Mouse (Mus musculus): ENCODE results near the gene H2-Ab1. TPM values are rescaled to one million over a fixed set of nuclear protein-coding genes. Genes with fewer than 3 reads are reported as not detected.

H2-Ab1 gene
- 100 to 1,000 TPM in 1 of 2 experiments, 10 to 100 TPM in 1; 96.2 to 115 TPM for total RNA-seq (2023)

DNA sequence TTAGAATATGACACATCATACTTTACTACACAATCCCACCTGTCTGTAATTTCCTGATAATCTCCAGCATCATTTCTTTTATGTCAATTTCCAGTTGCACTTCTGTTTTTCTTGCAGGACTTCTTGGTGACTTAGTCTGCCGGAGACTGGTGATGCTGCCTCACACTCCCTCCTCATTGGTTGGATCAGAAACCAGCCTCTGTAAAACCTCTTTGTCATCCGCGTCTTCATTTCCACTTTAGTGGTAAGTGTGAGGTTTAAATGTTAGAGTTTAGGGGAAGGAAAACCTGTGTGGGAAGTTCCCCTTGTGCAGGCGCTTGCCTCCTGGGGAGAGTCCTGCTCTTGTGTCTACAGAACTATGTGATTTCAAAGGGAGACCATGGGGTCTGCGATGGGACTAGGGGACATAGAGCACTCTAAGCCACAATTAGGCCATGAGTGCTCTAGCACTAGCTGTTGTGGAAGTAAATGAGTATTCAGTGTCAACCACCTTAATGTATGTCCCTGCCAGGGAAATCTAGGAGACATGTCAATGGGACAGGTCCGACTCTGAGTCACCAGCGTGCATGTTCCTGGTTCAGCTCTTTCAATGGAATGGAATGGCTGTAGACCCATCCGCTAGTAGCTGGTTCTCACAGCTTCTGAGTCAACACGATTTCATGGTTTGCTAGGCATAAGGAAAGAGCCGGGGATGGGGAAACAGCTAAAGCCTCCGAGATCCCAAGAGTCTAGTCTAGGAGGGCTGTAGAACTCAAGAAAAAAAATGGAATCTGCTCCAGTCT is at the start of gene H2-Ab1:
TSS of gene H2-Ab1 (plus strand) at position 96 of the 782 bp plus-strand sequence.

DNA sequence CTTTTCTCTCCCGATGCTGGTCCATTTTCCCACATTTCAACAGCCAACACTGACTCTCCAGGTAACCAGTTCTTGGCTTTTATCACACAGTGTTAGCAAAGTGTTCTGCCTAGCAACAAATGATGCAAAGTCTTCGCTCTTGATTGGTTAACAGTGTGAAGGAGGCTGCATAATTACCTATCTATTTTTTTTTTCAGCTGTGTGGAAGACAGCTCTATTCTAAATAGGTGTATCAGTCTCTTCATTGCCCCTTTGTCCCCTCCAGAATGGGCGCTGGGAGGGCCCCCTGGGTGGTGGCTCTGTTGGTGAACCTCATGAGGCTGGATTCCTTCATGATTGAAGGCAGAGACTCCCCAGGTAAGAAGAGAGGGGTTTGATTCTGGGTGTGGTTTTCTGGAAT is 18.8 kb upstream of the H2-Ab1 start, which contains the start of gene H2-Ob:
TSS of gene H2-Ob (plus strand) at position 198 of the 400 bp plus-strand sequence.

DNA sequence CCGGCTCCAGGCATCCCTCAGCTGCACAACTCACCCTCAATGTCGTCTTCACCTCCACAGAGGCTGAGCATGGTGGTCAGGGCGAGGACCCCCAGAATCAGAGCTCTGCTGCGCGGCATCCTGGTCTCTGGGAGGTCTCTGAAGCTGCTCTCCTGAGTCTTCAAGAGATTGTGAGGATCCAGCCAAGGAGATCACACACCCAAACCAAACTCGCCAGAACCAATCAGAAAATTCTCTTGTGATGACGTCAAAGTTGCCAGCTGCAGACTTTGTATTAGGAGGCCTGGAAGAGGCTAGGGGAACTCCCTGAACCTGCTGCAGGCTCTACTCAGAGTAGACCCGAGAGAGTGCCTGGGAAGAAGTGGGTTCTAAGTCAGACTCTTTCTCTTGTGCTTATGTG is 30.2 kb downstream of the H2-Ab1 start, which contains the start of gene H2-Aa:
TSS of gene H2-Aa (minus strand) at position 176 of the 400 bp plus-strand sequence.

DNA sequence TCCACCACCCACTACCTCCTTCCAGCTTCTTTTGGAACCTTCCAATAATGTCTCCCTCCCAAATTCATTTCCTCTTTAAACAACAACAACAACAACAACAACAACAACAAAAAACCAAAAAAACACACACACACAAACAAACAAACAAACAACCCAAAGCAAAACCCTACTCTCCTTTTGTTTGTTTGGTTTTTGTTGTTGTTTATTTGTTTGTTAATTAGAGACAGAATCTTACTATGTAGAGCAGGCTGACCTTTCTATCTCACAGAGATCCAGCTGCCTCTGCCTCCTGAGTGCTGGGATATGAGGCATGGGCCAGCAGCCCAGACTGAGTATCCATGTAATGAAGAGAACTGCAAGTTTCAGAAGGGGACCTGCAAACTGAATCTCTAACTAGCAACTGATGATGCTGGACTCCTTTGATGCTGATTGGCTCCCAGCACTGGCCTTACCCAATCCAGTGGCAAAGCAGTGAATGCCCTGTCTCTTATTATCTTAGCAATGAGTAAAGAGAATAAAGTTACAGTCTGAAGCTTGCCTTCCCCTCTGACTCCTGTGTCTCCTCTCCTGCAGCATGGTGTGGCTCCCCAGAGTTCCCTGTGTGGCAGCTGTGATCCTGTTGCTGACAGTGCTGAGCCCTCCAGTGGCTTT is 48.0 kb downstream of the H2-Ab1 start, which contains the start of gene H2-Eb1:
TSS of gene H2-Eb1 (plus strand) at position 488 of the 651 bp plus-strand sequence.

Other genes starting within 250 kb of the H2-Ab1 start
- gene Ring1, start 233.0 kb upstream of the H2-Ab1 start, total RNA-seq (2023), result 10 to 100 TPM in 1 of 2 experiments, 1 to 10 TPM in 1; 8.4 to 13.9 TPM
- gene H2-Ke6, start 229.6 kb upstream of the H2-Ab1 start, total RNA-seq (2023), result 10 to 100 TPM; 59.9 to 61.3 TPM
- gene Slc39a7, start 226.0 kb upstream of the H2-Ab1 start, total RNA-seq (2023), result 10 to 100 TPM; 60.8 to 68.3 TPM
- gene Rxrb, start 225.9 kb upstream of the H2-Ab1 start, total RNA-seq (2023), result 10 to 100 TPM; 45.9 to 68.6 TPM
- 10 to 100 TPM; 16.6 to 17.7 TPM for gene Col11a2, start 218.3 kb upstream of the H2-Ab1 start, total RNA-seq (2023)
- 1 to 10 TPM; 1.1 to 1.9 TPM for gene H2-Oa, start 165.3 kb upstream of the H2-Ab1 start, total RNA-seq (2023)
- 10 to 100 TPM; 57.6 to 63.6 TPM for gene H2-DMa, start 138.1 kb upstream of the H2-Ab1 start, total RNA-seq (2023)
- 100 to 1,000 TPM; 215 to 218 TPM for gene Brd2, start 135.1 kb upstream of the H2-Ab1 start, total RNA-seq (2023)
- gene H2-DMb2, start 114.4 kb upstream of the H2-Ab1 start, total RNA-seq (2023), result 10 to 100 TPM; 22.7 to 25.3 TPM
- 10 to 100 TPM; 33.3 to 51.5 TPM for gene H2-DMb1, start 104.6 kb upstream of the H2-Ab1 start, total RNA-seq (2023)
- 10 to 100 TPM; 47.4 to 56.7 TPM for gene Tap1, start 70.1 kb upstream of the H2-Ab1 start, total RNA-seq (2023)
- 10 to 100 TPM; 83.3 to 88.3 TPM for gene Psmb9, start 69.9 kb upstream of the H2-Ab1 start, total RNA-seq (2023)
- 100 to 1,000 TPM in 1 of 2 experiments, 10 to 100 TPM in 1; 89.4 to 111 TPM for gene Psmb8, start 60.0 kb upstream of the H2-Ab1 start, total RNA-seq (2023)
- gene Tap2, start 54.2 kb upstream of the H2-Ab1 start, total RNA-seq (2023), result 10 to 100 TPM; 79.7 to 84.6 TPM
- 1 to 10 TPM; 1.7 to 1.9 TPM for gene H2-Ob, start 18.8 kb upstream of the H2-Ab1 start, total RNA-seq (2023)
- gene H2-Aa, start 30.1 kb downstream of the H2-Ab1 start, total RNA-seq (2023), result 100 to 1,000 TPM in 1 of 2 experiments, 10 to 100 TPM in 1; 95.4 to 109 TPM
- 10 to 100 TPM; 49.7 to 54.6 TPM for gene H2-Eb1, start 48.2 kb downstream of the H2-Ab1 start, total RNA-seq (2023)
- under 1 TPM in 1 of 2 experiments, not detected in 1; 0.11 TPM for gene H2-Eb2, start 68.0 kb downstream of the H2-Ab1 start, total RNA-seq (2023)
- gene Btnl2, start 97.1 kb downstream of the H2-Ab1 start, total RNA-seq (2023), result 1 to 10 TPM; 2.2 to 2.3 TPM
- gene Btnl1, start 119.4 kb downstream of the H2-Ab1 start, total RNA-seq (2023), result not detected
- gene BC051142, start 141.1 kb downstream of the H2-Ab1 start, total RNA-seq (2023), result not detected
- gene Btnl4, start 219.6 kb downstream of the H2-Ab1 start, total RNA-seq (2023), result not detected